Mouse (Mus musculus) hindbrain, embryonic 15.5 days (tissue): ENCODE measurements around the gene Plxna2. TPM values are rescaled to one million over a fixed set of nuclear protein-coding genes. Genes with fewer than 3 reads are reported as not detected.

Source experiments
- ATAC-seq: fragments of 200-750 bp; cut with Nextera tagmentation; 2 replicates; pipeline ENCODE4 v1.8.0; 2017; ENCODE audit warnings: low read depth, moderate number of reproducible peaks, moderate TSS enrichment; ENCODE audit not compliant: low FRiP score
- H3K27ac ChIP-seq: fragments of 300-500 bp; sonication (generic); replicated peaks from 2 replicates; pipeline ENCODE4 v1.5.1; 2015; ENCODE audit warnings: mild to moderate bottlenecking, inconsistent platforms
- H3K27me3 ChIP-seq: fragments of 300-500 bp; sonication (generic); 2 replicates; pipeline ENCODE4 v1.6.1; 2015; ENCODE audit warnings: control low read depth, inconsistent platforms
- H3K36me3 ChIP-seq: fragments of 300-500 bp; sonication (generic); 2 replicates; pipeline ENCODE4 v1.6.1; 2015; ENCODE audit warnings: control low read depth, inconsistent platforms
- H3K4me1 ChIP-seq: fragments of 300-500 bp; sonication (generic); replicated peaks from 2 replicates; pipeline ENCODE4 v1.6.1; 2015; ENCODE audit warnings: control low read depth, inconsistent platforms
- H3K4me2 ChIP-seq: fragments of 300-500 bp; sonication (generic); 2 replicates; pipeline ENCODE4 v1.6.1; 2015; ENCODE audit warnings: moderate library complexity, mild to moderate bottlenecking, inconsistent platforms
- H3K4me3 ChIP-seq: fragments of 300-500 bp; sonication (generic); 2 replicates; pipeline ENCODE4 v1.5.1; 2015; ENCODE audit warnings: mild to moderate bottlenecking, inconsistent platforms
- H3K9ac ChIP-seq: fragments of 300-500 bp; sonication (generic); 2 replicates; pipeline ENCODE4 v1.6.1; 2015; ENCODE audit warnings: inconsistent platforms
- H3K9me3 ChIP-seq: fragments of 300-500 bp; sonication (generic); 2 replicates; pipeline ENCODE4 v1.6.1; 2016; ENCODE audit warnings: control low read depth, inconsistent platforms
- WGBS: fragments of 180-500 bp; shearing (Covaris S2); methylation state at CpG from one replicate; pipeline ENCODE4 v1.1.7; 2015; 5-methylcytosine and 5-hydroxymethylcytosine counted together
- polyA plus RNA-seq: library from polyadenylated mRNA; unstranded; fragments of >200 nt; fragmentation: Nextera tagmentation; extraction: Ambion mirVana; gene quantifications from 2 replicates; pipeline ENCODE4 v1.2.1, GENCODE M21; 2015

Gene Plxna2
- polyA plus RNA-seq, 1 experiment from 2014 or later: 32.8 TPM

GRCm38 (mm10) chr1:194764951-194765350, 146.9 kb downstream of the Plxna2 start:
- Histone ChIP-seq H3K9ac (no peak overlapping the region), H3K27ac (no peak overlapping the region)

DNA sequence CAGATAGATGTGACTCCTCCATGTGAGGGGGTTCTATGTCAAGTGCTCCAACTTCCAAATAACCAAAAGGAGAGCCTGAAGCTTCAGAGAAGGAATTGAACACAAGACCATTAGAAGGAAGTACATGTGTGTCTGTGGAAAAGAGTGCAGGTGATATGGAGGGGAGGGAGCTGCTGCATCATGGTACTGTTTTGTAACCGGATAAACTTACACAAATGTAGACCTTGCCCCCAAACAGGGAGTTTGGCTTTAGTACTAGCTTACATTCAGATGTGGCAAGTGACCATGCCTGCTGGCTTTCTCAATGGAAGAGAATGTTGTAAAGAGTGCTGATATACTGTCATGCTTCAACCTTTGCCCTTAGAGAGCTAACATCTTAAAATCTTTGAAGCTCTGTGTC, 150.8 kb downstream of the Plxna2 start:
- no peaks in the 10 kb centered on the region for H3K27me3 ChIP-seq
- no peak overlapping the region for H3K4me3 ChIP-seq
- peaks cover 33% of the 10 kb centered on the region for H3K36me3 ChIP-seq
- H3K4me1 ChIP-seq: no peaks in the 10 kb centered on the region
- 83% methylated on average over 1 of the region's 1 CpGs for WGBS
- H3K4me2 ChIP-seq: no peak overlapping the region
- no peak for ATAC-seq
- H3K9me3 ChIP-seq: no peaks in the 10 kb centered on the region
- no peak overlapping the region for H3K27ac ChIP-seq
- no peak overlapping the region for H3K9ac ChIP-seq

More at GRCm38 (mm10) chr1:194764951-194765350, 146.9 kb downstream of the Plxna2 start:
- Histone ChIP-seq H3K36me3 (peaks cover 38% of the 10 kb centered on the region), H3K27me3 (no peaks in the 10 kb centered on the region), H3K9me3 (no peaks in the 10 kb centered on the region), H3K4me1 (no peaks in the 10 kb centered on the region), H3K4me2 (no peak overlapping the region), H3K4me3 (no peak overlapping the region)
- no peak for ATAC-seq

DNA sequence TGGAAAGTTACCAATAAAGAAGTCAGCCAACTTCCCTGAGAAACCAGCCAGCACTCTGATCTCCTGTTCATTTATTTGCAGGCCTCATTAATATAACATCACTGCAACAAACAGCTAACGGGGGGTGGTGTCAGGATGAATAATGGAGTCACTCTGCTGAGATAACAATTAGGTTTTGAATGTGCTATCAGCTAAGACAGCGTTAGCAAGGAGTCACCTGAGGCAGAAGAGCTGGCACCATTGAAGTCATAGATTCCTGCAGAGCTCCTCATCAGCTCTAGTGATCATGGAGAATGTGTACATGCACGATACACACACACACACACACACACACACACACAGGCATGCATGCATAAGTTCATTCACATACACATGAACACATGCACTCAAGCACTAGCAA, 154.0 kb downstream of the Plxna2 start:
- no peaks in the 10 kb centered on the region for H3K4me1 ChIP-seq
- no peak overlapping the region for H3K27ac ChIP-seq
- ATAC-seq: no peak; the same call in 1 of the 2 replicates
- no peaks in the 10 kb centered on the region for H3K27me3 ChIP-seq
- no peak overlapping the region for H3K9ac ChIP-seq
- 35% methylated on average over 3 of the region's 3 CpGs for WGBS
- peaks cover 11% of the 10 kb centered on the region; the same call in 1 of the 2 replicates for H3K36me3 ChIP-seq
- no peaks in the 10 kb centered on the region for H3K9me3 ChIP-seq
- H3K4me2 ChIP-seq: no peak overlapping the region
- H3K4me3 ChIP-seq: no peak overlapping the region

DNA sequence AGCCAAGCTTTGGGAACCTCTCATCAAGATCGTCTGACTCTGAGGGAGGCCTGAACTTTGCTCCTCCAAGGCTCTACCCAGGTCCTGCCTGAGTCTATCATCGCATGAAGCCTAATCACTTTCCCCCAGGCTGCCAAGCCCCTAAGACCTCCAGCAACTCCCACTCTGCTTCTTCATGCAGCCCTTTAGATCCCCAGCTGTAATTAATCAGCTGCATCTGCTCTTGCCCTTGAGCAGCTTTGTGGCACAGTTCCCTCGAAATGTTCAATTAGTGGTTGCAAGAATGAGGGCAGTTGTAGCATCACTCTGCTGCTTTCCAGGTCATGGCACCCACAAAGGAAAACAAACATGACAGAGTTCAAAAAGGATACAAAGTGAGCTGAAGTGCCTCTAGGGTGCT, 155.9 kb downstream of the Plxna2 start:
- 38% methylated on average over 3 of the region's 3 CpGs for WGBS
- Histone ChIP-seq H3K4me2 (no peak overlapping the region), H3K4me1 (no peaks in the 10 kb centered on the region), H3K27ac (no peak overlapping the region), H3K9me3 (no peaks in the 10 kb centered on the region), H3K36me3 (peaks cover 10% of the 10 kb centered on the region; the same call in 1 of the 2 replicates), H3K4me3 (no peak overlapping the region), H3K27me3 (no peaks in the 10 kb centered on the region), H3K9ac (no peak overlapping the region)
- ATAC-seq: no peak

GRCm38 (mm10) chr1:194774350-194774749, 156.3 kb downstream of the Plxna2 start:
- H3K4me2 ChIP-seq: no peak overlapping the region
- no peak overlapping the region for H3K4me3 ChIP-seq
- no peaks in the 10 kb centered on the region for H3K4me1 ChIP-seq
- no peaks in the 10 kb centered on the region for H3K9me3 ChIP-seq
- H3K27me3 ChIP-seq: no peaks in the 10 kb centered on the region
- ATAC-seq: no peak
- peaks cover 14% of the 10 kb centered on the region; the same call in 1 of the 2 replicates for H3K36me3 ChIP-seq
- H3K9ac ChIP-seq: no peak overlapping the region
- 85% methylated on average over 2 of the region's 2 CpGs for WGBS
- H3K27ac ChIP-seq: no peak overlapping the region

DNA sequence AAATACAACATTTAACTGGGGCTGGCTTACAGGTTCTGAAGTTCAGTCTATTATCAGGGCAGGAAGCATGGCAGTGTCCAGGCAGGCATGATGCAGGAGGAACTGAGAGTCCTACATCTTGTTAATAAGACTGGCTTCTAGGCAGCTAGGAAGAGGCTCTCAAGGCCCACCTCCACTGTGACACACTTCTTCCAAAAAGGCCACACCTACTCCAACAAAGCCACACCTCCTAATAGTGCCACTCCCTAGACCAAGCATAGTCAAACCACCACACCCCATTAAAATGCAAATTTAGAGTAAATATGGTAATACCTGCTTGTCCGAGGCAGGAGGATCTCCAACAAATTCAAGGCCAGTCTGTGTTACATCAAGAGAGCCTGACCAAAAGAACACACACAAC, 156.7 kb downstream of the Plxna2 start:
- ATAC-seq: no peak
- peaks cover 14% of the 10 kb centered on the region; the same call in 1 of the 2 replicates for H3K36me3 ChIP-seq
- no peaks in the 10 kb centered on the region for H3K27me3 ChIP-seq
- no peak overlapping the region for H3K4me3 ChIP-seq
- 70% methylated on average over 1 of the region's 1 CpGs for WGBS
- H3K4me2 ChIP-seq: no peak overlapping the region
- no peaks in the 10 kb centered on the region for H3K9me3 ChIP-seq
- no peaks in the 10 kb centered on the region for H3K4me1 ChIP-seq
- H3K27ac ChIP-seq: no peak overlapping the region
- H3K9ac ChIP-seq: no peak overlapping the region

DNA sequence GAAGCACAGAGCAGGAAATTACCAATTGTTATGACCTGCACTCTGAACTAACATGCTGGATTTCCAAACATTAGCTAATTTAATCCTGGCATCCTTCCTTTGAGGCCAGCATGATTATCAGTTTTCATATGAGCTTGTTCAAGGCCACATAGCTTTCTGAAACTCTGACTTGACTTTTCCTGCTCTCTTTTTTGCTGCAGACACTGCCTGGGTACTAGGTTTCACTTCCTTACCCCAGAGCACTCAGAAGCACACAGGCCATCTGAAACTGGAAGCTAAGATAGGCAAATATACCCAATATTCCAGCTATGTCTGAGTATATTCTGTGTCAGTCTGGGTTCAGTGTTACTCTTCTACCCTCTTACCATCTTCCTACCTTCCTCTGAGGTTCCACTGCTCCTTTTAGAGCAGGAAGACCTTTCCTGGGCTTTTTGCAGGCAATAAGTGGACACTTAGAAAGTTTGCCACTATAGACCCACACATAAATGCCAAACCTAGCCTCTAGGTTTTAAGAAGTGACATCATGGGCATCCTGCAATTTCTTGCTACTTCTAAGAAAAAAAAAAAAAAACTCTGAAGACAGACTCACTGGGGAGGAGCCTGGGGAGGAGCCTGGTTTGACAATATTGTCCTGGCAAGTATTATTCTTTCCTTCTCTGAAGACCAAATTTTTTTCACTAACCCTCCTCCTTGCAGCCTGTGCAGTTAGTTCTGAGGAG, 157.8 kb downstream of the Plxna2 start:
- H3K36me3 ChIP-seq: peaks cover 17% of the 10 kb centered on the region; the same call in 1 of the 2 replicates

GRCm38 (mm10) chr1:194776510-194777244, 158.7 kb downstream of the Plxna2 start:
- no peak overlapping the region for H3K4me3 ChIP-seq
- no peak overlapping the region for H3K4me2 ChIP-seq
- no peaks in the 10 kb centered on the region for H3K9me3 ChIP-seq
- H3K4me1 ChIP-seq: peaks cover 6% of the 10 kb centered on the region; the same call in 1 of the 2 replicates
- WGBS: 78% methylated on average over 5 of the region's 5 CpGs
- ATAC-seq: no peak
- H3K9ac ChIP-seq: no peak overlapping the region
- no peak overlapping the region for H3K27ac ChIP-seq
- no peaks in the 10 kb centered on the region for H3K27me3 ChIP-seq
- peaks cover 17% of the 10 kb centered on the region; the same call in 1 of the 2 replicates for H3K36me3 ChIP-seq

More for the DNA sequence above, 157.8 kb downstream of the Plxna2 start:
- no peak overlapping the region for H3K4me3 ChIP-seq
- ATAC-seq: no peak
- H3K4me1 ChIP-seq: peaks cover 5% of the 10 kb centered on the region; the same call in 1 of the 2 replicates
- no peak overlapping the region for H3K4me2 ChIP-seq
- no peak overlapping the region for H3K9ac ChIP-seq
- no peaks in the 10 kb centered on the region for H3K9me3 ChIP-seq
- no peak overlapping the region for H3K27ac ChIP-seq
- no peaks in the 10 kb centered on the region for H3K27me3 ChIP-seq

DNA sequence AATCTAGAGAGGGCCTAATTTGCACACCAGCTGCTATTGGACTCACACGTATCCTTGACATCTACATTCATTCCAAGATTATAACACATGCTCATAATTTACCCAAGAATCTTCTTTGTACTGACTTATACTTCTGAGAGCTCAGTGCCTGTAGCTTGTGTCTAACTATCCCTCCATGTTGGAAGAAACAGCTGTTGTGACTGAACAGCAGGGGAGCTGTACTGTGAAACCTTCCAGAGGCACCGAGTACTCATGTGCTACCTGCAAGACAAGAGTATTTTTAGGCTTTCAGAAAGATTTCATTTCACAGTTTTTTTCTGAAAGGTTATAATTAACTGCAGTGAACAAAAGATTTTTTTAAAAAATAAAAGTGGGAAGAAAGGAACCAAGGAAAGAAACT, 159.6 kb downstream of the Plxna2 start:
- peaks cover 21% of the 10 kb centered on the region; the same call in 1 of the 2 replicates for H3K36me3 ChIP-seq
- H3K27ac ChIP-seq: no peak overlapping the region
- no peaks in the 10 kb centered on the region for H3K27me3 ChIP-seq
- no peak overlapping the region for H3K9ac ChIP-seq
- 82% methylated on average over 2 of the region's 2 CpGs for WGBS
- ATAC-seq: no peak
- peaks cover 6% of the 10 kb centered on the region; the same call in 1 of the 2 replicates for H3K4me1 ChIP-seq
- no peak overlapping the region for H3K4me3 ChIP-seq
- no peaks in the 10 kb centered on the region for H3K9me3 ChIP-seq
- no peak overlapping the region for H3K4me2 ChIP-seq

GRCm38 (mm10) chr1:194780392-194780791, 162.4 kb downstream of the Plxna2 start:
- H3K4me2 ChIP-seq: no peak overlapping the region
- no peak overlapping the region for H3K27ac ChIP-seq
- 81% methylated on average over 3 of the region's 3 CpGs for WGBS
- H3K4me1 ChIP-seq: peaks cover 6% of the 10 kb centered on the region; the same call in 1 of the 2 replicates
- H3K36me3 ChIP-seq: peaks cover 19% of the 10 kb centered on the region; the same call in 1 of the 2 replicates
- no peaks in the 10 kb centered on the region for H3K27me3 ChIP-seq
- no peaks in the 10 kb centered on the region for H3K9me3 ChIP-seq
- H3K9ac ChIP-seq: no peak overlapping the region
- no peak for ATAC-seq
- no peak overlapping the region for H3K4me3 ChIP-seq

DNA sequence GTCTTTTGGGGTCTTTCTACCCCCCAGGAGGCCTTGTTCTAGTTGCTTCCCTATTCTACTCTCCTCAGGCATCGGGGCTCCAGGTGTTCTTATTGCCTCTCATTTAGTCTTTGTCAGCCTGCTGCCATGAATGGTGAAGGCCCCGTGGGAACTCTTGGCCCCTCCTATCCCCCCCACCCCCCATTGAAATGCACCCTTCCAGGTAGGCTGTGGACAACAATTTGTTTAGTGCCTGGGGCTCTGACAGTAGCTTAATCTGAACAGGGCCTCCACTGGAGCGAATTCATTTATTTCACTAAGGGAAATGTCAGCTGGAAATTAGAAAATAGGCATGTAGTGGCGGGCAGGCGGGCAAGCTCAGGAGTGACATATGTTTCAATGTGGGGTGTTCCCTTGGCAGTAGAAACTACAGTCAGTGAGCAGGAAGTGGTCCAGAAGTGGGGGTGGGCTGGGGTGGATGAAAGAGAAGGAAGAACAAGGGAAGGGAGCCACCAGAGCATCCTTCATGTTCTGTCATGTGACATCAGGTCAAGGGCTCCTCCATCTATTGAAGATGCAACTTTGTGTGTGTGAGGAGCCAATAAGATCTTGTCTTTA, 162.9 kb downstream of the Plxna2 start:
- Histone ChIP-seq H3K9ac (no peak overlapping the region), H3K36me3 (peaks cover 23% of the 10 kb centered on the region), H3K4me1 (peaks cover 6% of the 10 kb centered on the region; the same call in 1 of the 2 replicates), H3K27ac (no peak overlapping the region), H3K9me3 (no peaks in the 10 kb centered on the region), H3K4me3 (no peak overlapping the region), H3K27me3 (no peaks in the 10 kb centered on the region), H3K4me2 (no peak overlapping the region)
- WGBS: 30% methylated on average over 5 of the region's 5 CpGs
- ATAC-seq: 0 out of 2 replicates have a peak, but pooled peaks have one; percentile 27

DNA sequence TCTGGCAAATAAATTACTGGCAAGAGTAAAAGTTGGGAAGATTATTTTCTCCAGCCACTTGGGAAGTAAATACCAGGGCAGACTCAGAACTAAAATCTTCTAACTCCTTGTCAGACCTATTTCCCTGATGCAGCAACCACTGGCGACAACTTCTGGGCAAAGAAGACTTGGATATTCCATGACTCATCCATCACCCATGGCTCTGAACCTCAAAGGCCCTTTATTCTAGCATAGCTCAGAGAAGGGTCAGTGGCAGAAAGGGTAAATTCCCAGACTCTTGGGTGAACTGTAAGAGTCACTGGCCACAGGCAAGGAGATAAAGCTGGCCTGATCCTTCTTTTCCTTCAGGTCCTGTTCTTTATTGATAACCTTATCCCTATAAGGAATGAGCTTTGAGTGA, 163.5 kb downstream of the Plxna2 start:
- no peaks in the 10 kb centered on the region for H3K27me3 ChIP-seq
- no peak overlapping the region for H3K4me2 ChIP-seq
- no peak overlapping the region for H3K27ac ChIP-seq
- H3K4me1 ChIP-seq: peaks cover 6% of the 10 kb centered on the region; the same call in 1 of the 2 replicates
- 75% methylated on average over 1 of the region's 1 CpGs for WGBS
- no peak overlapping the region for H3K4me3 ChIP-seq
- no peak for ATAC-seq
- H3K9me3 ChIP-seq: no peaks in the 10 kb centered on the region
- peaks cover 29% of the 10 kb centered on the region for H3K36me3 ChIP-seq
- no peak overlapping the region for H3K9ac ChIP-seq
